Comparison of ENCODE assay signal across 14 mouse cellular contexts in the genomic region with DNA sequence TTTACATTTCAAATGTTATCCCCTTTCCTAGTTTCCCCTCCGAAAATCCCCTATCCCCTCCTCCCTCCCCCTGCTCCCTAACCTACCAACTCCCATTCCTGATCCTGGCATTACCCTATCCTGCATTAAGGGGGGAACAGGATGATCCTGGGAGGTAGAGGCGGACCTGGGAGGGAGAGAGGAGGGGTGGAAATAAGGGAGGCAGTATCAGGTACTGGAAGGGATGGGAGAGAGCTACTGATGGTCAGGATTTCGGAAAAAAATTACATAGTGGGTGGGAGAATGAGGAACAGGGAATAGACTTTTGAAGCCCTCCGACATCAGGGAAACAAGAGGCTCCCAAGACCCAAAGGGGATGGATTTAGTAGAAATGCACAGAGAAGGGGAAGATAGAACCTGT. TPM values are rescaled to one million over a fixed set of nuclear protein-coding genes. Genes with fewer than 3 reads are reported as not detected.
DNase-seq lines count a peak whose midpoint lies in the region; ATAC-seq lines count a peak whose summit lies in the region.
"Not testable (repeated sequence)": the region's sequence is repeated elsewhere in the genome, so short reads cannot be mapped to it uniquely, and the experiment has no call there.
"Had no signal": no experiment of that assay in that cellular context is flagged by ENCODE, and none has a peak within 500 bp of the region (broad histone marks: within the 10 kb centered on the region; RNA-seq: fewer than 3 reads in every experiment).

No protein-coding gene starts in this region.

- H3K4me2 ChIP-seq in forebrain, embryonic 11.5 days (ENCODE audit: low read depth, low read length, severe bottlenecking); midbrain, embryonic 14.5 days (ENCODE audit: low read length): not testable (repeated sequence)

- H3K9me3 ChIP-seq in forebrain, embryonic 11.5 days (ENCODE audit: control insufficient read depth, low read length); midbrain, embryonic 14.5 days (ENCODE audit: control insufficient read depth, low read length): not testable (repeated sequence)

- H3K4me1 ChIP-seq in forebrain, embryonic 11.5 days (replicated peaks; ENCODE audit: control insufficient read depth, insufficient read depth, low read length); midbrain, embryonic 14.5 days (ENCODE audit: control insufficient read depth, insufficient read depth, low read length): not testable (repeated sequence)

- not testable (repeated sequence) for H3K27ac ChIP-seq in forebrain, embryonic 11.5 days (ENCODE audit: low read depth, low read length); midbrain, embryonic 14.5 days (replicated peaks; ENCODE audit: low read depth, low read length)

- peak; percentile 4 for DNase-seq in CD4-positive, CD25-positive, alpha-beta regulatory T cell, adult 2 months (ENCODE audit: low read depth, low spot score)
- DNase-seq in NIH3T3 (ENCODE audit: low read depth) (peak; percentile 6), liver (peak; percentile 13)
- DNase-seq in c-Kit-negative CD71-positive TER-119-positive erythroid progenitor cells, embryonic 14.5 days (ENCODE audit: low read depth, low spot score): peak; percentile 0
- peak; percentile 55 for DNase-seq in forebrain, embryonic 11.5 days (ENCODE audit: low spot score)
- DNase-seq in midbrain, embryonic 14.5 days: not testable (repeated sequence)

- WGBS in forebrain, embryonic 11.5 days: 72% methylated on average over 4 of the region's 4 CpGs
- 60% methylated on average over 4 of the region's 4 CpGs for WGBS in midbrain, embryonic 14.5 days

- not testable (repeated sequence) for H3K27me3 ChIP-seq in forebrain, embryonic 11.5 days (ENCODE audit: control insufficient read depth, insufficient read depth, low read length); midbrain, embryonic 14.5 days (ENCODE audit: control insufficient read depth, insufficient read depth, low read length)

- ATAC-seq in forebrain, embryonic 11.5 days (replicated peaks; ENCODE audit: low FRiP score): not testable (repeated sequence)
- ATAC-seq in midbrain, embryonic 14.5 days (ENCODE audit: low FRiP score, low TSS enrichment): 0 out of 2 replicates have a peak, but pooled peaks have one; percentile 37

- H3K36me3 ChIP-seq in forebrain, embryonic 11.5 days (ENCODE audit: control insufficient read depth, insufficient read depth, low read length); midbrain, embryonic 14.5 days (ENCODE audit: control insufficient read depth, insufficient read depth, low read length): not testable (repeated sequence)

- not testable (repeated sequence) for H3K4me3 ChIP-seq in forebrain, embryonic 11.5 days (ENCODE audit: low read depth, low read length); midbrain, embryonic 14.5 days (replicated peaks; ENCODE audit: low read depth, low read length)

- not testable (repeated sequence) for H3K9ac ChIP-seq in forebrain, embryonic 11.5 days (ENCODE audit: low read length); midbrain, embryonic 14.5 days (replicated peaks; ENCODE audit: low read length)

RNA-seq across cellular contexts. Expression of gene Speer4f1, which starts 7.8 kb away (rescaled TPM):
- polyA plus RNA-seq in forebrain, embryonic 11.5 days (2014; fragmentation: Nextera tagmentation; extraction: Ambion mirVana): not detected in 2 replicates
- not detected in 2 replicates for polyA plus RNA-seq in midbrain, embryonic 14.5 days (2014; fragmentation: Nextera tagmentation; extraction: Ambion mirVana)
- polyA plus RNA-seq: embryonic facial prominence, embryonic 11.5 days; embryonic facial prominence, embryonic 13.5 days; embryonic facial prominence, embryonic 15.5 days; erythroblast, embryonic 14.5 days; forebrain, embryonic 12.5 days; forebrain, embryonic 14.5 days; forebrain, embryonic 16.5 days; frontal cortex, adult 2 months had no signal
